Mouse (Mus musculus) forebrain, embryonic 11.5 days (tissue): ENCODE data around the gene Nectin4. TPM values are rescaled to one million over a fixed set of nuclear protein-coding genes. Genes with fewer than 3 reads are reported as not detected.

Experiments
- ATAC-seq: fragments of 200-750 bp; cut with Nextera tagmentation; replicated peaks from 2 replicates; pipeline ENCODE4 v1.8.0; 2017; ENCODE audit warnings: moderate TSS enrichment; ENCODE audit not compliant: low FRiP score
- DNase-seq: peaks from one replicate; pipeline ENCODE4 v3.0.0-alpha.2; 2017; ENCODE audit warnings: low spot score
- H3K27ac ChIP-seq: fragments of 300-500 bp; sonication (generic); 2 replicates; pipeline ENCODE4 v1.5.1; 2014; ENCODE audit warnings: low read depth, low read length
- H3K27me3 ChIP-seq: fragments of 300-500 bp; sonication (generic); 2 replicates; pipeline ENCODE4 v1.6.1; 2014; ENCODE audit warnings: mild to moderate bottlenecking, low read length, mixed read lengths; ENCODE audit not compliant: control insufficient read depth, insufficient read depth
- H3K36me3 ChIP-seq: fragments of 300-500 bp; sonication (generic); 2 replicates; pipeline ENCODE4 v1.6.1; 2014; ENCODE audit warnings: mild to moderate bottlenecking, low read length, moderate library complexity, mixed read lengths; ENCODE audit not compliant: control insufficient read depth, insufficient read depth
- H3K4me1 ChIP-seq: fragments of 300-500 bp; sonication (generic); replicated peaks from 2 replicates; pipeline ENCODE4 v1.6.1; 2014; ENCODE audit warnings: low read length, mixed read lengths; ENCODE audit not compliant: control insufficient read depth, insufficient read depth
- H3K4me2 ChIP-seq: fragments of 300-500 bp; sonication (generic); 2 replicates; pipeline ENCODE4 v1.6.1; 2014; ENCODE audit warnings: low read depth, mild to moderate bottlenecking, low read length, moderate library complexity, mixed read lengths; ENCODE audit not compliant: severe bottlenecking
- H3K4me3 ChIP-seq: fragments of 300-500 bp; sonication (generic); 2 replicates; pipeline ENCODE4 v1.5.1; 2014; ENCODE audit warnings: low read depth, low read length
- H3K9ac ChIP-seq: fragments of 300-500 bp; sonication (generic); 2 replicates; pipeline ENCODE4 v1.6.1; 2014; ENCODE audit warnings: low read length
- H3K9me3 ChIP-seq: fragments of 300-500 bp; sonication (generic); 2 replicates; pipeline ENCODE4 v1.6.1; 2016; ENCODE audit warnings: low read length, mixed read lengths; ENCODE audit not compliant: control insufficient read depth
- WGBS: fragments of 180-500 bp; shearing (Covaris S2); extraction: QIAGEN DNeasy Blood & Tissue Kit; methylation state at CpG from one replicate; pipeline ENCODE4 v1.1.7; 2014; 5-methylcytosine and 5-hydroxymethylcytosine counted together
- polyA plus RNA-seq: library from polyadenylated mRNA; unstranded; fragments of >200 nt; fragmentation: Nextera tagmentation; extraction: Ambion mirVana; gene quantifications from 2 replicates; pipeline ENCODE4 v1.2.1, GENCODE M21; 2014

Nectin4 gene
- polyA plus RNA-seq, 1 experiment from 2014 or later: 0.90 TPM

DNA sequence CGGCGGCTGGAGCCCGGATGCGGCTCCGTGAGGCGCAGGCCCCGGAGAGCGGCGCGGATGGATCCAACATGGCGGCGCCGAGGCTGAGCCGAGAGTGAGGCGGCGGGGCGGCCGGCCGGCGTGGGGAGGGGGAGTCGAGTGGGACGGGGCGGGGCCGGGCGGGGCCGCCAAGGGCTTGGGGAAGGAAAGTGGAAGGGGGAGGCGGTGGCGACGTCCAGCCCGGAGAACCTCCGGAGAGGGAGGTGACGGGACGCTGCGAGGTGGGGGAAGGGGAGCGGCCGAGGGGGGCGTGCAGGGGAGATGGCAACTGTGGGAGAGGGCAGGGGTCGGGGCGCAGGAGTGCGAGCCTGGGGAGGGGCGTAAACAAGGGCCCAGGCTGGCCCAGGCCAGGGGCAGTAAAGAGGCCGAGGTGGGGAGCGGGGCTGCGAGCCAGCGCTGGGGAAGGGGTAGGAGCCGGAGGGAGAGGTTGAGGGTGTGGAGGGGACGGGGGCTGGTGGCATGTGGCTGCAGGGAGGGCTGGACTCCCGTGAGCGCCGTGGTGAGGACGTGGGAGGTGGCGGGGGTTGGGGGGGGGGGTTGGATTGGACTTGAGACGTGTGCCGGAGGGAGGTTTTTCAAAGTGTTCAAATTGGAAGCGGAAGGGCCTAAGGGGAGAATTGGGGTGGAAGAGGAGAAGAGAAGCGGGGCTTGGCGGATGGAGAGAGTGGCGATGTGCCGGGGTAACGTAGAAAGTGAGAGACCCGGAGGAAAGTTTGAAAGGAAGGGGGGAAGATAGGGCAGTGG, 40.3 kb upstream of the Nectin4 start:
- peak overlapping the region; percentile 91 for H3K4me2 ChIP-seq
- no peaks in the 10 kb centered on the region for H3K36me3 ChIP-seq
- peak overlapping the region; percentile 74 for H3K4me3 ChIP-seq
- ATAC-seq: peak; percentile 91
- peak overlapping the region; percentile 96 for H3K9ac ChIP-seq
- under 1% methylated on average over 51 of the region's 61 CpGs for WGBS
- peak overlapping the region; percentile 99 for H3K27ac ChIP-seq
- H3K27me3 ChIP-seq: no peaks in the 10 kb centered on the region
- peaks cover 10% of the 10 kb centered on the region; the same call in 1 of the 2 replicates for H3K4me1 ChIP-seq
- no peaks in the 10 kb centered on the region for H3K9me3 ChIP-seq
- DNase-seq: peak; percentile 96

DNA sequence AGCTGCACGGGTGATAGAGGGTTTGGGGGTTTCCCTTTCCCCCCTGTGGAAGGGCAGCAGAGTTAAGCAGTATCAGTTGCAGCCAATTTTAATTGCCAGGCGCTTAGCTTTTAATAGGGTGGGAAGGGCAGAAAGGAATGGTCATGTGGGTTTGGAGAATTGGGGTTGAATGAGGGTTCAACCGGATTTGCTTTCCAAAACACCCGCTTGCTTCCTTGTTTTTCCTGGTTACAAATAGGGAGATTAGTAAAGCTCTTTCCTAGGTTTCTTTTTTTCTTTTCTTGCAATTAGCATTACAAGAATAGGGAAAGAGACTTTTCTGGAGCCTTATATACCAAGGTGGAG, 39.7 kb upstream of the Nectin4 start:
- 0% methylated on average over 4 of the region's 4 CpGs for WGBS
- H3K9ac ChIP-seq: peak overlapping the region; percentile 96
- H3K4me2 ChIP-seq: peak overlapping the region; percentile 91
- H3K4me1 ChIP-seq: peaks cover 10% of the 10 kb centered on the region; the same call in 1 of the 2 replicates
- peak overlapping the region; percentile 74 for H3K4me3 ChIP-seq
- peak overlapping the region; percentile 99 for H3K27ac ChIP-seq
- no peaks in the 10 kb centered on the region for H3K9me3 ChIP-seq
- no peaks in the 10 kb centered on the region for H3K27me3 ChIP-seq
- no peaks in the 10 kb centered on the region for H3K36me3 ChIP-seq
- DNase-seq (no peak), ATAC-seq (peak; percentile 13; the same call in 1 of the 2 replicates)

DNA sequence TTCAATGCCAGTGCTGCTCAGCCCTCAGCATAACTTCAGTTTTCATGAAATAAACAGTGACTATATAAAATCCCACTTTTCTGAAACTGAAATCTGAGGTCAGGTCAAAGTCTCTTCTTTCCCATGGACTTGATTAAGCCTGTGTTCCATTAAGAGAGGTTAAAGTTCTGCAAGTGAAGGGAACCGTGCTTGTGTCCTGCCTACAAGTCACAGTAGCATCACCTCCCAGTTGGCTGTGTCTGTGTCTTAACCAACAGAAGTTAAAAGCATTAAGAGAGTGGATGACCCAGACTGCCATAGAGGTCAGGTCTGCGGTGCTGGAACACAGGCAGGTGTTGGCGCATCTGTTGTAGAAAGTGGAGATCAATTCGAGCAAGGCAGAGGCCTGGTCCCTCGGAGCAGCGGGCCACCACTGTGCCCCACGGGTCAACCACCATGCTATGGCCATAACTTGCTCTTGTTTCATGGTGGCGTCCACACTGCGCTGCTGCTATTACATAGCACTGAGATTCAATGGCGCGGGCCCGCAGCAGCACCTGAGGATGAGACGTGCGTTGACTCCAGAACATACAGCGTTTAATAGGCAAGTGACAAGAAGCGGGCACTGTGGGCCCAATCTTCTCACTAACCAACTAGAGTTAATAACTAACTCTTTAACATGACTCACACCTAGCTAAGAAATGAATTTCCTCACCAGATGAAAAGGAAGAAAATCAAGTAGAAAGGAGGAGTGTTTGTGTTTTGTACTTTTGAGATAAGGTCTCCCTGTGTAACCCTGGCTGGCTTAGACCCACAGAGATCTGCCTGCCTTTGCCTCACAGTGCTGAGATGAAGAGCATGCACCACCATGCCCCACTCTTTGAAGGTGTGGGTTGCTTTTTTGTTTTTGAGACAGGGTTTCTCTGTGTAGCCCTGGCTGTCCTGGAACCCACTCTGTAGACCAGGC, 27.4 kb upstream of the Nectin4 start:
- H3K36me3 ChIP-seq: peaks cover 2% of the 10 kb centered on the region
- no peak overlapping the region for H3K4me3 ChIP-seq
- no peak overlapping the region for H3K4me2 ChIP-seq
- H3K27ac ChIP-seq: no peak overlapping the region
- ATAC-seq (no peak), DNase-seq (no peak)
- WGBS: 96% methylated on average over 16 of the region's 16 CpGs
- H3K4me1 ChIP-seq: no peaks in the 10 kb centered on the region; the same call in 1 of the 2 replicates
- H3K9me3 ChIP-seq: peaks cover 6% of the 10 kb centered on the region; the same call in 1 of the 2 replicates
- no peak overlapping the region for H3K9ac ChIP-seq
- no peaks in the 10 kb centered on the region for H3K27me3 ChIP-seq

DNA sequence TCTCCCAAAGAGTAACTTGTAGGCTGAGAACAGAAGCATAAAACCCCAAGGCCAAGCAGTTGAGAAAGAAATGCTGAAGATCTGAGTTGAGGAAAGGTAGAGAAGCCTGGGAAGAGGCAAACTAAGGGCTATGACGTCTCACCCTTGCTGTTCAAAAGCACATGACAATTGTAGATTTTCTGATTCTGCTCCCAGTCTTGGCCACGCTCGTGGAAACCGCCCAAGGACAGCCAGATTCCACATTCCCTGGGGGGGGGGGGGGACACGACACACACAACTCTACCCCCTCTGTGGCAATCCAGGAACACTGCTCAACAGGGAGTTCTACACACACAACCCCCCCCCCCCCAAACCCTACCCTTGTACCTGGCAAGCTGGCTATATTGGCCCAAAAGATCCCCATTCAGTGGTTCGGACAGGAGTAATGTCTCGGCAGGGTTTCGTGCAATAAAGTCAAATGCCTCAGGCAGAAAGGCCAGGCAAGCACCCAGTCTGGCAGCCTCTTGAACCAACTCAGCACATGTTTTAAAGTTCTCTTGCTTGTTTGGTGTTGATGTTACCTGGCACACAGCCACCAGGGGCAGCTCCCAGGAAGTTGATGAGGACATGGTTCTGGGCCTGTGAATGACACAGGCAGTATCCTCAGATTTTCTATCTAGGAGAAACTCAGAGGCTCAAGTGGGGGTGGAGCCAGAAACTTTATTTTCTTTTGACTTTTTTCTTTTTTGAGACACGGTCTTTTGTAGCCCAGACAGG, 25.8 kb upstream of the Nectin4 start:
- no peaks in the 10 kb centered on the region; the same call in 1 of the 2 replicates for H3K4me1 ChIP-seq
- ATAC-seq: no peak
- H3K9me3 ChIP-seq: peaks cover 6% of the 10 kb centered on the region; the same call in 1 of the 2 replicates
- H3K4me2 ChIP-seq: no peak overlapping the region
- no peak overlapping the region for H3K9ac ChIP-seq
- H3K27ac ChIP-seq: no peak overlapping the region
- DNase-seq: no peak
- no peak overlapping the region; the same call in 1 of the 2 replicates for H3K4me3 ChIP-seq
- peaks cover 2% of the 10 kb centered on the region for H3K36me3 ChIP-seq
- WGBS: 87% methylated on average over 9 of the region's 9 CpGs
- H3K27me3 ChIP-seq: no peaks in the 10 kb centered on the region

DNA sequence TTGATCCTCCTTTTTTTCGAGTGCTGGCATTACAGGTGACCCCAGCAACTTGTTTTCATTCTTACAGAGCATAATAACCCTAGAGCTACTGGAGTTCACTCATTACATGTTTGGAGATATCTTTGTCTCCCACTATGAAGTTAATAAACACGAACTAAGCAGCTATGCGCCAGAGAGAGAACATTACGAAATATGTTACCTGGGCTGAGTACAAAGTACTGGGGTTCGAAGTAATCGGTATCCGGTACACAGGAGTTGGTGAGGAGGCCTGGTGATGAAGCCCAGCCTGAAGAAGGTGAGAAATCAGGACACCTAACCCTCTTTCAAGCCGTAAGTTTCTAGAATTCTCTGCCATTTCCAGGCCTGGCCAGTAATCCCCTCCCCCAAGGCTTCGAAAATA, 25.2 kb upstream of the Nectin4 start:
- H3K27ac ChIP-seq: no peak overlapping the region
- peak overlapping the region; percentile 79 for H3K9ac ChIP-seq
- H3K9me3 ChIP-seq: peaks cover 6% of the 10 kb centered on the region; the same call in 1 of the 2 replicates
- peaks cover 2% of the 10 kb centered on the region for H3K36me3 ChIP-seq
- peak overlapping the region; percentile 92 for H3K4me3 ChIP-seq
- H3K27me3 ChIP-seq: no peaks in the 10 kb centered on the region
- DNase-seq (no peak), ATAC-seq (no peak)
- WGBS: 81% methylated on average over 9 of the region's 9 CpGs
- H3K4me1 ChIP-seq: no peaks in the 10 kb centered on the region; the same call in 1 of the 2 replicates
- H3K4me2 ChIP-seq: peak overlapping the region; percentile 73

DNA sequence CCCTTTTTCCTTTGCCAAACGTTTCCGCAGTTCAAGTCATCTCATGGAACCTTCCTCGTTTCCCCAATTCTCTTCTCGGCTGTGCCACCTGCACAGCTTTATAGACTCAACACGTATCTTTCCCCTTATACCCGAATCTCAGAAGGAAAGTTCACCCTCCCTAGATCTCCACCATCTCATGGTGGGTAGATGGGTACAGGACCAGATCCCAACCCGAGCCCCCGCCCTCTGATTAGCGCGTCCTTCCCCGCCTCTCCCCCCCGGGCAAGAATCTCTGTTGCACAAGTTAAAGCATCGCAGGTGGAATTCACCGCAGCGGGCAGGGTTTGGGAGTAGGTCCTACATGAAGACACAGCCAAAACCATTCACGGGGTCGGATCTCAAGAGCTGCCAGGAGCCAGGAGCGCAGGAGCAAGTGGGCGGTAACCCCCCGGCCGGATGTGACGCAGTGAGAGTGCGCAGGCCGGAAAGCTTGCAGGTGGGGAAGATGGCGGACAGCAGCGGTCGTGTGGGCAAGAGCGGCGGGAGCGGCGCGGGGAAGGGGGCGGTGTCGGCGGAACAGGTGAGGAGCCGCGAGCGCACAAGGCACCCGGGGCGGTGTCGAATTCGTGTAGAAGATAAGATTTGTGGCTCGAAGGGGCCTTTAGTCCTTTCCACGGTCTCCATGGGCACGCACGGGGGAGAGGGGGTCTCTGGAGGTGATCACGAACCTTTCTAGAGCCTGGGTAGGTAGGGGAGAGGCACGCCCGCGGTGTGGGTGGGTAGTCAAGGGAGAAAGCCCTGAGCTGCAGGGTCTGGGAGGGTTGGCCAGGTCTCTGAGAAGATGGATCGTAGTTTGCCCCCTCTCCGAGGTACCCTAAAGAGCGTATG, 24.4 kb upstream of the Nectin4 start, which contains the start of the genes Nit1 and Pfdn2:
Nit1 (minus strand) TSS at position 422 of the 870 bp plus-strand sequence.
Pfdn2 (plus strand) TSS at position 446 of the 870 bp plus-strand sequence.
- DNase-seq (peak; percentile 95), ATAC-seq (peak; percentile 94)
- peaks cover 6% of the 10 kb centered on the region; the same call in 1 of the 2 replicates for H3K9me3 ChIP-seq
- H3K27me3 ChIP-seq: no peaks in the 10 kb centered on the region
- H3K36me3 ChIP-seq: peaks cover 2% of the 10 kb centered on the region; the same call in 1 of the 2 replicates
- WGBS: under 1% methylated on average over 53 of the region's 53 CpGs
- H3K27ac ChIP-seq: no peak within 1 kb of the TSS; the same call in 1 of the 2 replicates
- H3K4me2 ChIP-seq: peak within 1 kb of the TSS; percentile 73
- H3K4me1 ChIP-seq: no peaks in the 10 kb centered on the region; the same call in 1 of the 2 replicates
- peak within 1 kb of the TSS; percentile 92 for H3K4me3 ChIP-seq
- H3K9ac ChIP-seq: peak within 1 kb of the TSS; percentile 79

DNA sequence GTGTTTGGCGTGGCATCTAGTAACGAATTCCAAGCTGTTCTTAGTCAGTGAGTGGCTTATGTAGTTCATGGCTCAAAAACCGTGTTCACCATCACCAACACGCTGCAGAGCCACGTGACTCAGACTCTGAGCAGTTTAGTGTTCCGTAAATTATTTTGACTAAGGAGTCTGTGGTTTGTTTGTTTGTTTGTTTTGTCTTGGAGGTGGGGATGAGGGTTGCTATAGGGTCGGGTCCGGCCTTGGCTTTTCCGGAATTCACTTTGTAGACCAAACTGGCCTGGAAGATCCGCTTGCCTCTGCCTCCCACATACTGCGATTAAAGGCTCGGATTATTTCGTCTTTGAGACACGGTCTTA, 23.8 kb upstream of the Nectin4 start:
- Histone ChIP-seq H3K27ac (no peak overlapping the region), H3K9ac (peak overlapping the region; percentile 79)
- no peak for ATAC-seq

More for the DNA sequence above, 23.8 kb upstream of the Nectin4 start:
- Histone ChIP-seq H3K4me3 (peak overlapping the region; percentile 92), H3K9me3 (peaks cover 6% of the 10 kb centered on the region; the same call in 1 of the 2 replicates), H3K27me3 (no peaks in the 10 kb centered on the region), H3K36me3 (peaks cover 2% of the 10 kb centered on the region; the same call in 1 of the 2 replicates), H3K4me1 (no peaks in the 10 kb centered on the region; the same call in 1 of the 2 replicates), H3K4me2 (peak overlapping the region; percentile 73)
- 2% methylated on average over 14 of the region's 14 CpGs for WGBS
- DNase-seq: no peak
